Mouse (Mus musculus): Measurements from ENCODE around the gene Qrich1. TPM values are rescaled to one million over a fixed set of nuclear protein-coding genes. Genes with fewer than 3 reads are reported as not detected.

Gene Qrich1
- polyA plus RNA-seq, 1 experiment from 2014 or later, result 43.5 TPM

DNA sequence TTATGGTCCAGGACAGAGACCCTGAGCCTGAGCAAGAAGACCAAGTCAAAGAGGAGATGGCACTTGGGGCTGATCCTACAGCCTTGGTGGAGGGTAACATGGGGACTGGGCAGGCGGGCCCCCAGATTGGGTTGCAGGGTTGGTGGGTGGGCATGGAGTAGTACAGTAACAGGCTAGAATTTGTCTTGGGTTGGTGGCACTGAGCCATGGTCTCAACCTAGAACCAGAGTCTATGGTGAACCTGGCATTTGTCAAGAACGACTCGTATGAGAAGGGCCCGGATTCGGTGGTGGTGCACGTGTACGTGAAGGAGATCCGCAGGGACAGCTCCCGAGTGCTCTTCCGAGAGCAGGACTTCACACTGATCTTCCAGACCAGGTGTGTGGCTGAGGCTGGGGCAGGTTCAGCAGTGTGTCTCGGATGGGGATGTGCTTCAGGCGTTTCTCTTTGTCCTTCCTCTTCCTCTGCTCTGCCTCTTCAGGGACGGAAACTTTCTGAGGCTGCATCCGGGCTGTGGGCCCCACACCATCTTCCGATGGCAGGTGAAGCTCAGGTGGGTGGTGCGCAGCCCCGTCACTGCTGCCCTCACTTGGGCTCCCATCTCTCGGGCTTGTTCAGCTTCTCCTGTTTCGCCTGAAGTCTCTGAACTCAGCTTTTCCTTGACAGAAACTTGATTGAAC lies 22.3 kb upstream of the Qrich1 start:
- no peaks in the 10 kb centered on the region for H3K9me3 ChIP-seq (replicated peaks)
- no peak overlapping the region for H3K4me2 ChIP-seq
- no peak overlapping the region for H3K9ac ChIP-seq
- H3K4me1 ChIP-seq (replicated peaks), result peaks cover 29% of the 10 kb centered on the region
- peaks cover 72% of the 10 kb centered on the region for H3K36me3 ChIP-seq (replicated peaks)
- ATAC-seq (ENCODE audit: insufficient read depth), result no peak
- H3K4me3 ChIP-seq (replicated peaks), result no peak overlapping the region
- WGBS (ENCODE audit: insufficient replicate concordance), result 89% methylated on average over 19 of the region's 19 CpGs
- H3K27me3 ChIP-seq, result no peaks in the 10 kb centered on the region
- no peak overlapping the region for H3K27ac ChIP-seq (replicated peaks)

DNA sequence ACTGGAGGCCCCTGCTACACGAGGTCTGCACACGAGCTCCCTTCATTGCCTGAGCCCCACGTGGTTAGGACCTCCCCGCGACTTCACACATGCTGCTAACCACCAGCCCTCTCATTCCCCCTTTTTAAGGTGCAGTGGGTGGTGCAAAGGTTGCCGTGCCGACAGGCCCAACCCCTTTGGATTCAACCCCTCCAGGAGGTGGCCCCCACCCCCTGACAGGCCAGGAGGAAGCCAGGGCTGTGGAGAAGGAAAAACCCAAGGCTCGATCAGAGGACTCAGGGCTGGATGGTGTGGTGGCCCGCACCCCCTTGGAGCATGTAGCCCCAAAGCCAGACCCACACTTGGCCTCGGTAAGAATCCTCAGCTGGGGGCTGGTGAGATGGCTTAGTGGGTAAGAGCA lies 21.7 kb upstream of the Qrich1 start:
- ATAC-seq (ENCODE audit: insufficient read depth), result no peak
- H3K4me3 ChIP-seq (replicated peaks), result no peak overlapping the region
- no peak overlapping the region for H3K4me2 ChIP-seq
- peaks cover 78% of the 10 kb centered on the region for H3K36me3 ChIP-seq (replicated peaks)
- H3K27ac ChIP-seq (replicated peaks), result no peak overlapping the region
- H3K4me1 ChIP-seq (replicated peaks), result peaks cover 25% of the 10 kb centered on the region
- no peaks in the 10 kb centered on the region for H3K9me3 ChIP-seq (replicated peaks)
- H3K9ac ChIP-seq, result no peak overlapping the region
- no peaks in the 10 kb centered on the region for H3K27me3 ChIP-seq
- 84% methylated on average over 10 of the region's 10 CpGs for WGBS (ENCODE audit: insufficient replicate concordance)

DNA sequence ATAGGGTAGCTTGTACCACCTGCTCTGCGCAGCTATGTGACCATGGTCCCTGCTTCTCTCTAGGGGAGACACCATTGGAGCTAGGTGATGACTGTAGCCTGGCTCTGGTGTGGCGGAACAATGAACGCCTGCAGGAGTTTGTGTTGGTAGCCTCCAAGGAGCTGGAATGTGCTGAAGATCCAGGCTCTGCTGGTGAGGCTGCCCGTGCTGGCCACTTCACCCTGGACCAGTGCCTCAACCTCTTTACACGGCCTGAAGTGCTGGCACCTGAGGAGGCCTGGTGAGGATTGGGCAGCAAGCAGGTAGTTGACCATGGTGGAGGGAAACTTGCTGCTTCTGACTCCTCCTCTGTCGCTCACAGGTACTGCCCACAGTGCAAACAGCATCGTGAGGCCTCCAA lies 17.4 kb upstream of the Qrich1 start:
- H3K36me3 ChIP-seq (replicated peaks), result peaks cover 89% of the 10 kb centered on the region

DNA sequence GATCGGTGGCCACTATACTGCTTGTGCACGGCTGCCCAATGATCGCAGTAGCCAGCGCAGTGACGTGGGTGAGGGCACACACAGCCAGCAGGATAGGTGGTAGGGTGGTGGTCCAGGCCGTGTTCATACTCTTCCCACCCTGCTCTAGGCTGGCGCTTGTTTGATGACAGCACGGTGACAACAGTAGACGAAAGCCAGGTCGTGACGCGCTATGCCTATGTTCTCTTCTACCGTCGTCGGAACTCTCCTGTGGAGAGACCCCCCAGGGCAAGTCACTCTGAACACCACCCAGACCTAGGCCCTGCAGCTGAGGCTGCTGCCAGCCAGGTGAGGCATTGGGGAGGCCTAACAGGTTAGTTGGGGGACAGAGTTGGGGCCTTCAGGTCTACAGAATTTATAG lies 16.7 kb upstream of the Qrich1 start:
- Histone ChIP-seq H3K4me3 (replicated peaks) (no peak overlapping the region), H3K36me3 (replicated peaks) (peaks cover 82% of the 10 kb centered on the region), H3K9ac (no peak overlapping the region), H3K27me3 (no peaks in the 10 kb centered on the region), H3K27ac (replicated peaks) (no peak overlapping the region), H3K4me2 (no peak overlapping the region), H3K4me1 (replicated peaks) (no peaks in the 10 kb centered on the region), H3K9me3 (replicated peaks) (no peaks in the 10 kb centered on the region)
- ATAC-seq (ENCODE audit: insufficient read depth), result no peak
- 92% methylated on average over 15 of the region's 15 CpGs for WGBS (ENCODE audit: insufficient replicate concordance)

More for the DNA sequence above, 17.4 kb upstream of the Qrich1 start:
- WGBS (ENCODE audit: insufficient replicate concordance), result 87% methylated on average over 7 of the region's 7 CpGs
- no peaks in the 10 kb centered on the region for H3K4me1 ChIP-seq (replicated peaks)
- no peak overlapping the region for H3K9ac ChIP-seq
- no peaks in the 10 kb centered on the region for H3K27me3 ChIP-seq
- H3K9me3 ChIP-seq (replicated peaks), result no peaks in the 10 kb centered on the region
- no peak for ATAC-seq (ENCODE audit: insufficient read depth)
- H3K4me3 ChIP-seq (replicated peaks), result no peak overlapping the region
- no peak overlapping the region for H3K27ac ChIP-seq (replicated peaks)
- no peak overlapping the region for H3K4me2 ChIP-seq

DNA sequence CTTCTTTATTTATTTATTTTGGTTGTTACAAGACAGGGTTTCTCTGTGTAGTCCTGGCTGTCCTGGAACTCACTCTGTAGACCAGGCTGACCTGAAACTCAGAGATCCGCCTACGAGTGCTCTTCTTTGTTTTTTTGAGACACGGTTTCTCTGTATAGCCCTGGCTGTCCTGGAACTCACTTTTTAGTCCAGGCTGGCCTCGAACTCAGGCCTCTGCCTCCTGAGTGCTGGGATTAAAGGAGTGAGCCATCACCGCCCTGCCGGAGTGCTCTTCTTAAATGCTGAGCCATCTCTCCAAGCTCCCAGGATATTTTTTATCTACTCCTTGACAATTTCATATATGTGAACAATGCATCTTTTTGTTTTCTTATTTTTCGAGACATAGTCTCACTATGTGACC lies 9.7 kb upstream of the Qrich1 start:
- 84% methylated on average over 7 of the region's 7 CpGs for WGBS (ENCODE audit: insufficient replicate concordance)
- no peak overlapping the region for H3K27ac ChIP-seq (replicated peaks)
- no peak for ATAC-seq (ENCODE audit: insufficient read depth)
- peak overlapping the region; percentile 81 for H3K4me3 ChIP-seq (replicated peaks)
- peak overlapping the region; percentile 90 for H3K4me2 ChIP-seq
- H3K9ac ChIP-seq, result peak overlapping the region; percentile 66; the same call in 1 of the 2 replicates
- no peaks in the 10 kb centered on the region for H3K9me3 ChIP-seq (replicated peaks)
- H3K27me3 ChIP-seq, result no peaks in the 10 kb centered on the region
- peaks cover 26% of the 10 kb centered on the region for H3K4me1 ChIP-seq (replicated peaks)
- peaks cover 37% of the 10 kb centered on the region for H3K36me3 ChIP-seq (replicated peaks)

DNA sequence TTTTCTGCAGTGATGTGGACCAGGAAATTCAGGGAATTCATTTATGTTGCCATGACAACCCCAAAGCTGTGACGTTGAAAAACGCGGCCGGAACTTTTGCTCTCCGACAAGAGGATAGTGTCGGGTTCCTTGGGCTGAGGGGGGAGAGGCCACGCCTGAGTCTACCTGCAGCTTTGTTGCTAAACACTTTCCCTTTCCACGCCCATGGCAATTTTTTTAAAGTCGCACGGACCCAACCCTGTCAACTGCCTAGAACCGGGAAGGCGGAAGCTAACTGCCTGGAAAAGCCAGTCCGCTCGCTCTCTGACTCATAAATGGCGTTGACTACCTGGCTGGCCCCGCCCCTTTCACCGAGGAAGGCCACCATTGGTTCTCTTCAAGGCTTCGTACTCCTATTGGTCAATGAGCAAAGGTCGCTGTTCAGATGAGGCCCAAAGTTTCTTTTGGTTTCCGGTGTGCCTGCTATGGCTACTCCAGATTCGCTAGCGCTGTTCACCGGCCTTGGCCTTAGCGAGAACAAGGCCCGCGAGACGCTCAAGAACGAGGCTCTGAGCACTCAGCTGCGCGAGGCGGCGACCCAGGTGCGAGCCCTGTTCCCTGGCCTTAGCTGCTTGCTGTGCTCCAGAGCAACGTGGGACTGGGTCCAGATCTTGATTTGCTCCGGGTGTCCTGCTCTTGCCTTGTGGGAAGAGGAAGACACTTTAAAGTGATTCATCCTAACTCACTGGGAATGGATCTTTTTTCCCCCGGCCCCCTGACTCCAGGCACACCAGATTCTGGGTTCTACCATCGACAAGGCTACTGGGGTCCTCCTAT lies 8.8 kb upstream of the Qrich1 start, which contains the start of gene Qars:
Gene Qars, plus strand, starts transcription at position 88 of the 816 bp plus-strand sequence.
- under 1% methylated on average over 37 of the region's 37 CpGs for WGBS (ENCODE audit: insufficient replicate concordance)

DNA sequence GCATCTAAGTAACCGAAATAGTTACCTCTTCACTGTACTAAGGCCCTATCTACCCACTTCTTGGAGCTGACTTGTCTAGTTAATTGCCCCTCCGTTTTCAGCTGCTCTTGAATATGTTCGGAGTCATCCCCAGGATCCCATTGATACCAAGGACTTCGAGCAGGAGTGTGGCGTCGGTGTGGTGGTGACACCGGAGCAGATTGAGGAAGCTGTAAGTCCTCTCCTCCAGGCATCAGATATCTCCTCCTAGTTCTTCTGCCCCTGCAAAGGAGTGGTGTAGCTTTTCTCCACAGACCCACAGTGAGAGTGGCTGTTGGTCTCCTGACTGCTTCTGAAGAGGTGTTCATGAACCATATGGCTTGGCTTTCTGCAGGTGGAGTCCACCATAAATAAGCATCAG lies 7.8 kb upstream of the Qrich1 start:
- Histone ChIP-seq H3K27me3 (no peaks in the 10 kb centered on the region), H3K4me3 (replicated peaks) (peak overlapping the region; percentile 81), H3K4me1 (replicated peaks) (peaks cover 26% of the 10 kb centered on the region), H3K9me3 (replicated peaks) (no peaks in the 10 kb centered on the region), H3K27ac (replicated peaks) (peak overlapping the region; percentile 87; the same call in 1 of the 2 replicates), H3K9ac (peak overlapping the region; percentile 83), H3K36me3 (replicated peaks) (peaks cover 44% of the 10 kb centered on the region), H3K4me2 (peak overlapping the region; percentile 90)
- 60% methylated on average over 7 of the region's 7 CpGs for WGBS (ENCODE audit: insufficient replicate concordance)
- ATAC-seq (ENCODE audit: insufficient read depth), result no peak

More for the DNA sequence above, 8.8 kb upstream of the Qrich1 start, which contains the start of gene Qars:
- Histone ChIP-seq H3K4me2 (peak within 1 kb of the TSS; percentile 90), H3K9ac (peak within 1 kb of the TSS; percentile 83), H3K27me3 (no peaks in the 10 kb centered on the region), H3K4me3 (replicated peaks) (peak within 1 kb of the TSS; percentile 81), H3K27ac (replicated peaks) (peak within 1 kb of the TSS; percentile 87), H3K9me3 (replicated peaks) (no peaks in the 10 kb centered on the region), H3K4me1 (replicated peaks) (peaks cover 26% of the 10 kb centered on the region), H3K36me3 (replicated peaks) (peaks cover 37% of the 10 kb centered on the region)
- peak; percentile 92 for ATAC-seq (ENCODE audit: insufficient read depth)

DNA sequence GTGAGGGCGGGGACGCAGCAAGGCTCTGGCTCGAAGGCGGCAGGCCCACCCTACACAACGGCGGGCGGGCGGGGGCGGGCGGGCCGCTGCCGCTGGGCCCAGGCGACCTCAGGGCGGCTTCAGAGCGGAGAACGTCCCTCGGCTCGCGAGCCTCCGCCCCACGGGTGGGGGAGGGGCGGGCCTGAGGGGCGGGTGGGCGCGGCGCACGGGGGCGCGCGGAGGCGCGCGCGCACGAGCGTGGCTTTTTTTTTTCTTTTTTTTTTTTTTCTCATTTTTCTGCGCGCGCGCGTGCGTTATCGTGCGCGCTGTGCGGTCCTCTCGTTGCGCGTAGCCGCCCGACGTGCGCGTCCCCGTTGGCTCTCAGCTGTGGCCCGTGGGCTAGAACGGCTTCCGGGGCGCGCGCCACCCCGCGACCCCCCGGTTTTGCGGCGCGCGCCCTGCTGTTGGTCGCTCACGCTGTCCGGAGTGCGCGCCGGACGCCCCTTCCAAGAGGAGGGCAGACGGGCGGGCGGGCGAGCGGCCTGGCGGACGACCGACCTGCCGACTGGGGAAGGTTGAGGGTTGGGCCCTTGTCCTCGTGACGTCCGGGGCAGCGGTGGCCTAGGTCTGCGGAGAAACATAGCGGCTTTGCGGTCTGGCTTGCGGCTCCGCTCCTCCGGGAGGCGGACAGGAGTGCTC lies 786 bp downstream of the Qrich1 start:
- under 1% methylated on average over 89 of the region's 95 CpGs for WGBS (ENCODE audit: insufficient replicate concordance)
- peak overlapping the region; percentile 99 for H3K27ac ChIP-seq (replicated peaks)
- H3K9ac ChIP-seq, result peak overlapping the region; percentile 94
- H3K4me3 ChIP-seq (replicated peaks), result peak overlapping the region; percentile 99
- peaks cover 42% of the 10 kb centered on the region for H3K4me1 ChIP-seq (replicated peaks)
- H3K4me2 ChIP-seq, result peak overlapping the region; percentile 98
- no peaks in the 10 kb centered on the region for H3K27me3 ChIP-seq
- no peaks in the 10 kb centered on the region for H3K9me3 ChIP-seq (replicated peaks)
- ATAC-seq (ENCODE audit: insufficient read depth), result peak; percentile 86
- H3K36me3 ChIP-seq (replicated peaks), result peaks cover 50% of the 10 kb centered on the region

DNA sequence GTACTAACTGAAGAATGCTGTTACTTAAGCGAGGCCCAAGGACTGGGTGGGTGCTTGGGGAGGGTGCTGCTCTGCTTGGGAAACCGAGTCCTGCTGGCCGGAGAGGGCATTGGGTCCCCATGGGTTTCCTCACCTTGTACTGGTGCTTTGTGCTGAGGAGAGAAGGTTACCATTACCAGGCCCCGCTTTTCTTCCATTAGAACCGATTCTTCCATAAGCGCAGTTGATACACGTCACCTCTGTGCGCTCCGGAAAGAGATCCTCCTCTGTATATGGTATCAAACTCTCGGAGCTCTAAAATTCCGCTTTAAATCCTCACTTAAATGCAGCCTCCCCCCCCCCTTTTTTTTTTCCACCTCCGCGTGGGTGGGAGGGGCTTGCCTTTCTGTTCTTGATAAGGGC lies 1.3 kb downstream of the Qrich1 start:
- peak overlapping the region; percentile 94 for H3K9ac ChIP-seq
- H3K27me3 ChIP-seq, result no peaks in the 10 kb centered on the region
- H3K27ac ChIP-seq (replicated peaks), result peak overlapping the region; percentile 99
- no peak; the same call in 1 of the 2 replicates for ATAC-seq (ENCODE audit: insufficient read depth)
- peak overlapping the region; percentile 99 for H3K4me3 ChIP-seq (replicated peaks)
- peak overlapping the region; percentile 98 for H3K4me2 ChIP-seq
- H3K9me3 ChIP-seq (replicated peaks), result no peaks in the 10 kb centered on the region
- H3K36me3 ChIP-seq (replicated peaks), result peaks cover 44% of the 10 kb centered on the region
- WGBS (ENCODE audit: insufficient replicate concordance), result 0% methylated on average over 13 of the region's 13 CpGs
- peaks cover 42% of the 10 kb centered on the region for H3K4me1 ChIP-seq (replicated peaks)

DNA sequence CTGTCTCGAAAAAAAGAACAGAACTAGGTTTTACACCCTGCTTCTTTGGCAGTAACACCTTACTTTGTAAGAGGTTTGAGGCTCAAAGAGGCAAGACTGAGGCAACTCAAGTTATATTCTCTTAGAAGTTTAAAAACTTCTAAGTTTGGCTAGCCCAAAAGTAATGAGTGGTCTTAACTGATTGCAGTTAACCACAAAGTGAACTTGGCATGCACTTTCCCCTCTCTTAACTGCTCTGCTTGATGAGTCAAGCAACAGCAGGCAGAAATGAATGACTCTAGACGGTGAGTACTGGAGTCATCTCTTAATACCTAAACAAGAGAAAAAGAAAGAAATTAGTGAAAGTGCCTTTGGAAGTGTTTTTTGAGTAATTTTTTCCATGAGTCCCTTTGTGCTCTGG lies 5.0 kb downstream of the Qrich1 start:
- Histone ChIP-seq H3K9ac (no peak overlapping the region), H3K4me1 (replicated peaks) (peaks cover 21% of the 10 kb centered on the region), H3K4me3 (replicated peaks) (no peak overlapping the region), H3K36me3 (replicated peaks) (peaks cover 36% of the 10 kb centered on the region), H3K4me2 (no peak overlapping the region), H3K27me3 (no peaks in the 10 kb centered on the region), H3K27ac (replicated peaks) (no peak overlapping the region), H3K9me3 (replicated peaks) (no peaks in the 10 kb centered on the region)
- 51% methylated on average over 2 of the region's 2 CpGs for WGBS (ENCODE audit: insufficient replicate concordance)
- ATAC-seq (ENCODE audit: insufficient read depth), result no peak

DNA sequence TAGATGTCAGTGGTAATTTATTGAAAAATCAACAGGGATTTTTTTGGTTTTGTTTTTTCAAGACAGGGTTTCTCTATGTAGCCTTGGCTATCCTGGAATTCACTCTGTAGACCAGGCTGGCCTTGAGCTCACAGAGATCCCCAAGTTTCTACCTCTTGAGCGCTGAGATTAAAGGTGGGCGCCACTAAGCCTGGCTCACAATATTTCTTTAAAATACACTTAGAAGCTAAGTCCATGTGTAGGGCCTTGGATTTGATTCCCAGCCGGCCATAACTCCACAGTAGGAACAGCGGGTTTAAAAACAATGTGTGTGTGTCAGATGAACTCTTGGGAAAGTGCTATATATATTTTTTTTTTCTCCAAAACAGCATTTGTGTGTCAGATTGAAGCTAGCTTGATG lies 6.7 kb downstream of the Qrich1 start:
- no peak for ATAC-seq (ENCODE audit: insufficient read depth)
- H3K4me1 ChIP-seq (replicated peaks), result peaks cover 19% of the 10 kb centered on the region
- no peak overlapping the region for H3K4me2 ChIP-seq
- 95% methylated on average over 4 of the region's 4 CpGs for WGBS (ENCODE audit: insufficient replicate concordance)
- H3K27me3 ChIP-seq, result no peaks in the 10 kb centered on the region
- H3K27ac ChIP-seq (replicated peaks), result no peak overlapping the region
- H3K9ac ChIP-seq, result no peak overlapping the region
- no peak overlapping the region for H3K4me3 ChIP-seq (replicated peaks)
- H3K36me3 ChIP-seq (replicated peaks), result peaks cover 45% of the 10 kb centered on the region
- H3K9me3 ChIP-seq (replicated peaks), result no peaks in the 10 kb centered on the region
